Mouse (Mus musculus) limb, embryonic 10.5 days (tissue): ENCODE results near the gene Nnat. TPM values are rescaled to one million over a fixed set of nuclear protein-coding genes. Genes with fewer than 3 reads are reported as not detected.

Source experiments
- DNase-seq: peaks from one replicate; pipeline ENCODE4 v3.0.0-alpha.2; 2017; ENCODE audit warnings: low spot score
- H3K27ac ChIP-seq: fragments of 300-500 bp; sonication (generic); 2 replicates; pipeline ENCODE4 v1.5.1; 2016; ENCODE audit warnings: mild to moderate bottlenecking
- H3K27me3 ChIP-seq: fragments of 300-500 bp; sonication (generic); 2 replicates; pipeline ENCODE4 v1.6.1; 2016; ENCODE audit warnings: low read depth, mild to moderate bottlenecking; ENCODE audit not compliant: poor library complexity, severe bottlenecking
- H3K36me3 ChIP-seq: fragments of 300-500 bp; sonication (generic); 2 replicates; pipeline ENCODE4 v1.6.1; 2016; ENCODE audit warnings: mild to moderate bottlenecking, moderate library complexity
- H3K4me1 ChIP-seq: fragments of 300-500 bp; sonication (generic); 2 replicates; pipeline ENCODE4 v1.6.1; 2016
- H3K4me3 ChIP-seq: fragments of 300-500 bp; sonication (generic); 2 replicates; pipeline ENCODE4 v1.5.1; 2016; ENCODE audit warnings: mild to moderate bottlenecking, moderate library complexity
- H3K9me3 ChIP-seq: fragments of 300-500 bp; sonication (generic); replicated peaks from 2 replicates; pipeline ENCODE4 v1.6.1; 2016; ENCODE audit warnings: mild to moderate bottlenecking
- WGBS: fragments of 180-500 bp; shearing (Covaris S2); methylation state at CpG from one replicate; pipeline ENCODE4 v1.1.7; 2016; 5-methylcytosine and 5-hydroxymethylcytosine counted together
- polyA plus RNA-seq: library from polyadenylated mRNA; unstranded; fragments of >200 nt; fragmentation: Nextera tagmentation; extraction: Ambion mirVana; gene quantifications from 2 replicates; pipeline ENCODE4 v1.2.1, GENCODE M21; 2016

Nnat gene
- polyA plus RNA-seq, 1 experiment from 2014 or later = 2,112 TPM

DNA sequence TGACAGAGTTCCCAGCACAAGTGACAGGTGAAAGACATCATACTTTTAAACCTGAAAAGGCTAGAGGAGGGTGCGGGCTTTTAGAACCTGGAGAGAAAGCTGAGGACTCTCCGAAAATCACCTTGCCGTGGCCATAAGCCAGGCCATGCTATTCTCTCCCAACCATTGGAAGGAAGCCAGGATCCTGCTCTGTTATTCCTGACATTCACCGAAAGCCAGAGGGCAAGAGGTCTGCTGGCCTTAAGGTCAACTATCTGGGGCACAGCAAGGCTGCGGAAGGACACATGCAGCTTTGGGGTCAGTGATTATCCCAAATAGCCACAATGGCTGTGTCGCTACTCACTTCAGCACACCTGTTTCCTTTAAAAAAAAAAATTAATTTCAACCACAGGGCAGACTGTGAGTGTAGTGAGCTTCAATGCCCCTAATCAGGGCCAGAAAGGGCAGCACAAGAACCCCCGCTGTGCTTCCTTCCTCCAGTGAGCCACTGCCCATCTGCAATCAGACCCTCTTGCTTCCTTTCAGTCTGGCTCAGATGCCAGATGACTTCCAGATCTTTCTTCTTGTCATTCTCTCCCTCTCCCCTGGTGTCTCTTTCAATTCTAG lies 23.3 kb upstream of the Nnat start:
- peak overlapping the region; percentile 89 for H3K27ac ChIP-seq

DNA sequence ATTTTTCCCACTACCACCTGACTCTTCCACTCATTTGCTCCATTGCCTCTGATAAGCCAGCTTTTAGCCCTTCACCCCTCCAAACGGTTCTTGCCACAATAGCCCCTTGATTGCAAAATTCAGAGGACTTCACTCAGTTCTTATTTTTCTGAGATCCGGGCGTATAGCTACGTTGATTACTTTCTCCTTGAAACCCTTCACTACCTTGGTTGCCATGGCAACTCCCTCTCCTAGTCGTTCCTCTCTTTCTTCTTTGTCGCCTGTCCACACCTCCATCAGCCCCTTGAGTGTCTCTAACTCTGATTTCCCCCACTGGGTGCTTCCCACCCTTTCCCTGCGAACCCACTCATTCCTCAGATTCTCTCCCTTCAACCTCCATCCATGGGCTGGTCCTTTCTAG lies 22.8 kb upstream of the Nnat start:
- H3K36me3 ChIP-seq = peaks cover 2% of the 10 kb centered on the region; the same call in 1 of the 2 replicates
- peak overlapping the region; percentile 11; the same call in 1 of the 2 replicates for H3K4me3 ChIP-seq
- H3K9me3 ChIP-seq = no peaks in the 10 kb centered on the region
- 33% methylated on average over 7 of the region's 7 CpGs for WGBS
- H3K4me1 ChIP-seq = peaks cover 95% of the 10 kb centered on the region
- H3K27me3 ChIP-seq = no peaks in the 10 kb centered on the region
- no peak for DNase-seq
- H3K27ac ChIP-seq = peak overlapping the region; percentile 89

More for the DNA sequence above, 23.3 kb upstream of the Nnat start:
- H3K4me3 ChIP-seq = 0 out of 2 replicates have a peak overlapping the region, but pooled peaks have one; percentile 11
- no peaks in the 10 kb centered on the region for H3K27me3 ChIP-seq
- peaks cover 95% of the 10 kb centered on the region for H3K4me1 ChIP-seq
- WGBS = 32% methylated on average over 7 of the region's 7 CpGs
- DNase-seq = peak; percentile 72
- no peaks in the 10 kb centered on the region for H3K9me3 ChIP-seq
- peaks cover 2% of the 10 kb centered on the region; the same call in 1 of the 2 replicates for H3K36me3 ChIP-seq

DNA sequence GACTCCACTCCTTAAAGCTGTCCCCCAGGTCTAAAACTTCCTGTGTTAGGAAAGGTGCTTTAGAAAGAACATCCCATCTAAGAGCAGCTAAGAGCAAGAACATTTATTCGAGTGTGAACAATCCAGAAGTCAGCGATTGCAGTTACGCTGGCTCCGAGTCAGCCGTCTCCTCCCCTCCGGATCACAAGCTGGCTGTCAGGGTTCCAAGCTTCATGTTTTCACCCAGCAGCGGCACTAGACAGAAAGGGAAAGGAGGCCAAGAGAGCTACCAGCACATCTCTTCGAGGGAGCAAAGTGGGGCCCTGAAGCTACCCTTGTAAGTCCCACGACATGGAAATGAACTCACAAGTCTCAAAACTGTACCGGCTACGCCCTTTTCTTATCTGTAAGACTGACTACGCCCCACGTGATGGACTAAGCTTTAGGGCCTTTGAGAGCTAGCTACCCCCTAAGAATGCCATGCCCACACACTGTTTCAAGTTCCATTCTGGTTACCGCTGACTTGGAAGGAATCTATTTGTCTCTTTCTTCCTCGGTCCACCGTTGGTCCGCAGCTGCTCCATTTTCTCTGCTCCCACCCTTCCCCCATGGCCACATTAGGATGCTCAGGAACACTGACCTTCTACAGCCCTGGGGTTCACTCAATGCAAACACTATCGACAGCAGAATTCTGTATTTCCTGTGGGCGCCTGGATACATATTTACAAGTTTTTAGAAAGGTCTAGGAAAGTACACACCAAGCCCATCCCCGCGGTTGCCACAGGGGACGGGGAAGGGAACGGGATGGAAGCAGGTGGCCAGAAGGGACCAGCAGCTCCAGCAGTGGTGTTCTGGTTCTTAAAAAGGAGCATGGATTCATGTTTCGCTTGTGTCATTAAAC lies 19.6 kb upstream of the Nnat start:
- Histone ChIP-seq H3K36me3 (peaks cover 10% of the 10 kb centered on the region), H3K27me3 (no peaks in the 10 kb centered on the region), H3K9me3 (no peaks in the 10 kb centered on the region), H3K27ac (peak overlapping the region; percentile 89), H3K4me3 (no peak overlapping the region), H3K4me1 (peaks cover 94% of the 10 kb centered on the region)
- WGBS = 88% methylated on average over 24 of the region's 24 CpGs
- no peak for DNase-seq

DNA sequence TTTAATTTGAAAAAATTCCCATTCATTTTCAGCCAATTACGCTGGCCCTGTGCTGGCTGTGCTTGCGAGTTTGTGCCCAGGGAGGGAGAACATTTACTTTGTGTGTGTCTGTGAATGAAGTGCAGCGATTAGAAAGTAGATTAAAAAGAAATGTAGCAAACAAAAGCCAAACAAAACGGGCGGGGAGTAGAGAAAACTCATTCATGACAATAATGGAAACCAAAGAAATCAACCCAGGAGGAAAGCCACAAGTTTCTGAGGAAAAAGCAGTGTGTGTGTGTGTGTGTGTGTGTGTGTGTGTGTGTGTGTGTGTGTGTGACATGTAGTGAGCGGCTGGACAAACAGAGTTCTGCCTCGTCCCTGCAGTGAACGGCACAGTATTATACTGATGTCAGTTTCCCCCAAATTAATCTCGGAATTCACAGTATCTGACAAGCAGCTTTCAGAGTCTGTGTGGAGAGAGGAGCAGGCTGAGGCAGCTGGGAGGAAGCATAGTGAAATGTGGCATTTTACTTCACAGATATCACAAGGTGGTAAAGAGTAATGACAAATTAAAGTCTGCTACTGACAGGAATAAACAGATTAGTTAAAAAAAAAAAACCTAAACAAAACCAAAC lies 18.8 kb upstream of the Nnat start:
- peaks cover 94% of the 10 kb centered on the region for H3K4me1 ChIP-seq
- no peaks in the 10 kb centered on the region for H3K27me3 ChIP-seq

DNA sequence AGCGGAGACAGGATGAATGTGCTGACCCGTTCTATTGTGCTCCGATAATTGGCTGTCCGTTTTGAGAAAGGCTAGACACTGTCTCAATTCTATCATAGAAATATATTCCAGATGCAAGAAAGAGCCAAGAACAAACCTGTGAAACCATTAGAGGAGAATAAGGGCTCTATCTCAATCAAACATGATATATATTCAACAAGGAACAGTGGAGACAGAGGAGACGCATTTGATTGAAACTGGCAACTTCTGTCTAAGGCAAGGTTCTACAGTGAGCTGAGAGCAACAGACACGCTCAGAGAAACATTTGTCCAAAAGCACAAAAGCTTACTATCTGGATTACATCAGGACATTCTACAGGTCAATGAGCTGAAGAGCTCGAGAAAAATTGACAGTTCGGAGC lies 18.2 kb upstream of the Nnat start:
- H3K4me3 ChIP-seq = no peak overlapping the region
- H3K27me3 ChIP-seq = no peaks in the 10 kb centered on the region
- no peak for DNase-seq
- 82% methylated on average over 8 of the region's 8 CpGs for WGBS
- H3K9me3 ChIP-seq = no peaks in the 10 kb centered on the region
- H3K36me3 ChIP-seq = peaks cover 14% of the 10 kb centered on the region
- peaks cover 94% of the 10 kb centered on the region for H3K4me1 ChIP-seq
- peak overlapping the region; percentile 89 for H3K27ac ChIP-seq

More for the DNA sequence above, 18.8 kb upstream of the Nnat start:
- Histone ChIP-seq H3K9me3 (no peaks in the 10 kb centered on the region), H3K36me3 (peaks cover 14% of the 10 kb centered on the region), H3K4me3 (no peak overlapping the region), H3K27ac (peak overlapping the region; percentile 89)
- WGBS = 71% methylated on average over 9 of the region's 9 CpGs
- DNase-seq = no peak

DNA sequence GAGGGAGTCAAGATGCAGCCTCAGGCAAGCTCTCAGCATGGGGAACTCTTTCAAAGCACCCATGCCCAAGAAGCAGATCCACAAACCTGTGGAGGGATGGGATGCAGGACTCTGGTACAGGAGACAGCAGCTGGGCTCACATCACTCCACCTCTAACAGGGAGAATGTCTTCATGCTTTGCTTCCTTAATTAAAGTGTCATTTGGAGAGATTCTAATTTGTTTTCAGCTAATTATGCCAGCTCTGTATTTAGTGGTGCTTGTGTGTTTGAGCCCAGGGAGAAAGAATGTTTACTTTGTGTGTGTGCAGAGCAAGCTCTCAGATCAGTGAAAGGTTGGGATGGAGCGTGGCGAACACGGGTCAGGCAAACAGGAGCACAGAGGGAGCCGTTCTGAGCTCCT lies 17.5 kb upstream of the Nnat start:
- Histone ChIP-seq H3K4me3 (no peak overlapping the region), H3K27ac (peak overlapping the region; percentile 89), H3K27me3 (no peaks in the 10 kb centered on the region), H3K4me1 (peaks cover 93% of the 10 kb centered on the region), H3K36me3 (peaks cover 21% of the 10 kb centered on the region), H3K9me3 (no peaks in the 10 kb centered on the region)
- no peak for DNase-seq
- WGBS = 74% methylated on average over 4 of the region's 4 CpGs

DNA sequence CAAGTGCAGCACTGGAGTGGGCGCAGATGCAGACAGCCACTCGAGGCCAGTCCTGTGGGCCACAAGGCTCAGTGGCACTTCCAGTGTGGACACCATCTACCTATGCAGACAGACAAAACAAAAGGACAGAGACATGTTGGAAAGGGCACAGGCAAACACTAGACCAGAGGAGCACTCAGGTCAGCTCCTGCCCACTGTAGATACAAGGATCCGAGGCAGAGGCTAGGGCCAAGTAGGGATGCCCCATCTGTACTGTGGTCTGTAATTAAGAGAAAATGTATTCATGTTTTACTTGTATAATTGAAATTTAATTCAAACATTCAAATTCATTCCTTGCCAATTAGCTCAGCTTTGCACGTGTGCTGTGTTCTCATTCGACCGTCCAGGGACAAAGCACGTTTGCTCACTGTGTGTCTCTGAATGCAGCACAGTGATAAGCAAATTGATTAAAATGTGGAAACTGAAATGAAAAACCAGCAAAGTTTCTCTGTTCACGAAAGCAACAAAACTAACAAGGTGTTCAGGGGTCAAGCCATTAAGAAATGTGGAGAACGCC lies 15.5 kb upstream of the Nnat start:
- 80% methylated on average over 9 of the region's 9 CpGs for WGBS
- DNase-seq = no peak
- peaks cover 37% of the 10 kb centered on the region for H3K36me3 ChIP-seq
- peaks cover 86% of the 10 kb centered on the region for H3K4me1 ChIP-seq
- no peak overlapping the region for H3K4me3 ChIP-seq
- peak overlapping the region; percentile 76 for H3K27ac ChIP-seq
- no peaks in the 10 kb centered on the region for H3K9me3 ChIP-seq
- H3K27me3 ChIP-seq = no peaks in the 10 kb centered on the region

DNA sequence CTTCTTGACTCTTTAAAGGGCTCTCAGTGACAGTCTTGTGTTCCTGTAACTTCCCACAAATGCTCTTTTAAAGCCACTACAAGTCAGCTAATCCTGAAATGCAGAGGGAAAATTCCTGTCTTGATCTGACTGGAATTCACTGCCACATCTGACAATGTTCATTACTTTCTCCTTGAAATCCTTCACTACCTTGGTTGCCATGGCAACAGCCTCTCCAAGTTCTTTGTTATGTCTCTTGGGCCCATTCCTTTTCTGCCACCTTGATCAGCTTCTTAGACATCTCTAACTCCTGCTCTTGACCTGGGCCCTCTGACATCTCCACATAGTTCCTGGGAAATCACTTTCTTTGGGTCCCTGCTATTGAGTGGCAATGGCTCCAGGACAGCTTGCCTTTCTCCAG lies 13.2 kb upstream of the Nnat start:
- Histone ChIP-seq H3K4me3 (no peak overlapping the region), H3K27ac (peak overlapping the region; percentile 76; the same call in 1 of the 2 replicates), H3K9me3 (no peaks in the 10 kb centered on the region), H3K36me3 (peaks cover 37% of the 10 kb centered on the region), H3K27me3 (no peaks in the 10 kb centered on the region), H3K4me1 (peaks cover 66% of the 10 kb centered on the region)
- DNase-seq = no peak

DNA sequence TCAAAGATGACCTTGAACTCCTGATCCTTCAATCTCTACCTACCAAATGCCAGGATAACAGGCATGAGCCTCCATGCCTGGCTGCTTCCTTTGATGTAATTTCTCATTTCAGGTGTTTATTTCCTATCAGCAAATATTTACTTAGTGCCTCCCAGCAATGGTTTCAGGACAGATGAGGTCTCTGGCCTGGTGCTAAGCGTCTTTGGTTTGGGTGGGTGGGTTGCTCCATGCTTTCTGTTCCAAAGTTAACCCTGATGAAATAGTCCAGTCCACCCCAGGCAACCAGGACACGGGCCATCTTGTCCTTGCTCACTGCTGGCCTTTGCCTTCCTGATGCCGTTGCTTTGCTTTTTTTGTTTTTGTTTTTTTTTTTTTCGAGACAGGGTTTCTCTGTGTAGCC lies 9.6 kb upstream of the Nnat start:
- Histone ChIP-seq H3K4me3 (no peak overlapping the region), H3K4me1 (peaks cover 68% of the 10 kb centered on the region), H3K9me3 (no peaks in the 10 kb centered on the region), H3K27ac (peak overlapping the region; percentile 6; the same call in 1 of the 2 replicates), H3K36me3 (peaks cover 29% of the 10 kb centered on the region), H3K27me3 (no peaks in the 10 kb centered on the region)
- WGBS = 84% methylated on average over 4 of the region's 4 CpGs
- no peak for DNase-seq

DNA sequence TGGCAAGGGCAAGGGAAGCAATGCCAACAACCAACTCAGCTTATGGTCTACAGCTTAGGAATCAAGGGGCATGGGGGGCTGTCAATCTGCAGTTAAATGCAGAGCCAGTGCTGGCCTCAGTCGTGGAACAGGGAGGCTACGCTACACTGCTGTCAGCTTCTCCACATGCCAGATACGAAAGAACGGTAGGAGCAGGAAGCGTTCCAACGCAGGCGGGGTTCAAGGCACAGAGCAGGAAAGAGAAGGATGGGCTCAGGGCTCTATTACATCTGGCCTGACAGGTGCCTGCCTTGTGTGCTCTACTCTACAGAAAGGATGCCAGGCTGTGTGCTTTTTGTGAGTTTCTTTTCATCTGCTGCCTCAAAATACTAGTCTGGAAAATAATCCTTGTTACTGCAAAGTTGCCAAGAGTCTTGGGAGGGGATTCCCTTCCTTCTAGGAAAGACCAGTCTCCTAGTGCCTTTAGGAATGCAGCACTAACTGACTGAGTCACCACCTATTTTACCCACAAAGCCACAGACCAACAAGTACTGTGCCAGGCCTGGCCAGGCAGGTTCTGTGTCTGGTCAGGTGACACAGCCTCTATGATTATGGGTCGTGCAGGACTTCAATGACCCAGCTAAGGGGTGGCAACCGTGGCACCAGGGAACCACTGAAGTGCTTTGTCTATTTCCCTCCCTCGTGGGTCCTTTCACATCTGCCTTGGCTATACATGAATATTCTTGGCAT lies 7.6 kb upstream of the Nnat start:
- no peak for DNase-seq
- Histone ChIP-seq H3K9me3 (no peaks in the 10 kb centered on the region), H3K4me3 (no peak overlapping the region), H3K27me3 (no peaks in the 10 kb centered on the region), H3K4me1 (peaks cover 67% of the 10 kb centered on the region), H3K36me3 (peaks cover 37% of the 10 kb centered on the region), H3K27ac (0 out of 2 replicates have a peak overlapping the region, but pooled peaks have one; percentile 26)
- 86% methylated on average over 10 of the region's 10 CpGs for WGBS

DNA sequence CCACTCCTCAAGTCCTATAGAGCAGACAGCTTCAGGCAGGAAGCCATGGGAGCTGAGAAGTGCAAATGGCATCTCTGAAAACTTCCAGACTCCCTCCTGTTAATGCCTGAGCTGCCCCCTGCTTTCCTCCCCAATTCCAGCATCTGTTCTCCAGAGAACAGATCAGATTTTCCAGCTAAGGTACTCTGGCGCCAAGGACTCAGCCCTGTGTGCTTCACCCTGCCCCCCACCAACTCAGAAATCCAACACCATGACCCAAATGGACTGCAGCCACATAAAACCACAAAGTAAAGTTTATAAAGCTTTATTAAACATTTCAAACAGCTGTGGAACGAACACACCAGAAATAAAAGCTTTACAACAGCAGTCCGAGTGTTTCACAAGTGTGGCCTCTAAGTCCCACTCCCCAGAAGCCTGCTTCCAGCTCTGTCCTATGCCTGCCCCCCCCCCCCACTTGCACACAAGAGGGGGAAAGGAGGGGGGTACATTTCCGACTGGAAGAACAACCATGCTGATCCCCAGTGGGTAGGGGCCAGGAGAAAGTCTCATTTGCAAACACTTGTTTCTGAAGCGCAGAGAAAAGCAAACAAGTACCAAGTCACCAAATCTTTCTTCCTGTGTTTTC lies 3.7 kb upstream of the Nnat start:
- H3K9me3 ChIP-seq = peaks cover 26% of the 10 kb centered on the region
- peaks cover 75% of the 10 kb centered on the region for H3K4me1 ChIP-seq
- WGBS = 50% methylated on average over 5 of the region's 5 CpGs
- no peaks in the 10 kb centered on the region for H3K27me3 ChIP-seq
- peak overlapping the region; percentile 81 for H3K27ac ChIP-seq
- H3K36me3 ChIP-seq = peaks cover 55% of the 10 kb centered on the region
- DNase-seq = peak; percentile 38
- H3K4me3 ChIP-seq = 0 out of 2 replicates have a peak overlapping the region, but pooled peaks have one; percentile 4

DNA sequence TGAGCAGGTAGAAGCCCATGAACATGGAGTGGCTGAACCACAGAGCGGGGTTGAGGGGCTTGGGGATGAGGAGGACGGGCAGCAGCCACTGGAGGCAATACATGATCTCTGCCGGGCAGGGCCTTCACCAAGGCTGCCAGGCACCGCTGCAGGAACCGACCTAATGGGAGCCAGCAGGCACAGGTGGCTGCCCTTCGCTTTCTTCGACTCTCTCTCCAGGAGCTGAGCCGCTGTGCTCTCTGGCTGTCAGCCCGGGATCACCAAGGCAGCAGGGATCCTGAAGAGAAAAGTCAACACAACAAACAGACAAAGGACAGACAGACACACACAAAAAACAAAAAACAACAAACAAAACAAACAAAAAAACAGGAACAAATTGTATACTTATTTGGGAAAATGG lies 1.8 kb upstream of the Nnat start:
- H3K27me3 ChIP-seq = no peaks in the 10 kb centered on the region
- peak overlapping the region; percentile 42; the same call in 1 of the 2 replicates for H3K27ac ChIP-seq
- peaks cover 34% of the 10 kb centered on the region for H3K9me3 ChIP-seq
- no peak for DNase-seq
- H3K36me3 ChIP-seq = peaks cover 74% of the 10 kb centered on the region
- 77% methylated on average over 9 of the region's 9 CpGs for WGBS
- H3K4me3 ChIP-seq = no peak overlapping the region
- H3K4me1 ChIP-seq = peaks cover 79% of the 10 kb centered on the region
